In genomic region chr2:121683606-121684005, GRCm38 (mm10) we compare ENCODE assay signal across 16 mouse cellular contexts.
"Had no signal": no experiment of that assay in that cellular context is flagged by ENCODE, and none has a peak within 500 bp of the region (broad histone marks: within the 10 kb centered on the region; RNA-seq: fewer than 3 reads in every experiment).

No protein-coding gene starts in this region.

- H3K4me3 ChIP-seq: limb, embryonic 12.5 days; limb, embryonic 15.5 days; midbrain, embryonic 12.5 days; midbrain, embryonic 15.5 days; neural tube, embryonic 13.5 days had no signal

- DNase-seq: kidney, adult 2 months; kidney, postnatal 25 days; left cerebral cortex, postnatal 4 days; liver, postnatal 0 days; lung, embryonic 14.5 days; retina, postnatal 1 day; thymus, adult 18-20 months; thymus, postnatal 36 days had no signal

- H3K9me3 ChIP-seq: limb, embryonic 12.5 days; limb, embryonic 15.5 days; midbrain, embryonic 12.5 days; midbrain, embryonic 15.5 days; neural tube, embryonic 13.5 days had no signal

- H3K27me3 ChIP-seq: limb, embryonic 12.5 days; limb, embryonic 15.5 days; midbrain, embryonic 12.5 days; midbrain, embryonic 15.5 days; neural tube, embryonic 13.5 days had no signal

- H3K36me3 ChIP-seq: limb, embryonic 12.5 days; limb, embryonic 15.5 days; midbrain, embryonic 12.5 days; midbrain, embryonic 15.5 days; neural tube, embryonic 13.5 days had no signal

- H3K4me1 ChIP-seq: limb, embryonic 12.5 days; limb, embryonic 15.5 days; midbrain, embryonic 12.5 days had no signal

- H3K4me2 ChIP-seq: limb, embryonic 12.5 days; limb, embryonic 15.5 days; liver, embryonic 11.5 days; lung, embryonic 14.5 days; midbrain, embryonic 12.5 days; midbrain, embryonic 15.5 days; neural tube, embryonic 13.5 days had no signal

- ATAC-seq: intestine, postnatal 0 days; liver, postnatal 0 days; lung, postnatal 0 days; midbrain, embryonic 15.5 days had no signal
